Mouse (Mus musculus): Measurements from ENCODE around the gene Rnf216.

Rnf216 gene

GRCm38 (mm10) chr5:143000654-143001500 lies 111.9 kb downstream of the Rnf216 start:
- DNase-seq (ENCODE audit: low spot score in 2 of 2), result peak in 1 of 2 experiments; percentile 37

GRCm38 (mm10) chr5:143000091-143000490 lies 112.7 kb downstream of the Rnf216 start:
- no peak for DNase-seq (ENCODE audit: low spot score in 2 of 2)

GRCm38 (mm10) chr5:142998171-142998570 lies 114.6 kb downstream of the Rnf216 start:
- DNase-seq (ENCODE audit: low spot score in 2 of 2), result no peak

GRCm38 (mm10) chr5:142997526-142997925 lies 115.3 kb downstream of the Rnf216 start:
- no peak for DNase-seq (ENCODE audit: low spot score in 2 of 2)

- no peak for DNase-seq (ENCODE audit: low spot score in 2 of 2)
Observed at GRCm38 (mm10) chr5:142994746-142995145, 118.0 kb downstream of the Rnf216 start.

GRCm38 (mm10) chr5:142989167-142989566 lies 123.6 kb downstream of the Rnf216 start:
- no peak for DNase-seq (ENCODE audit: low spot score in 2 of 2)

- peak; percentile 40 to 58 for DNase-seq (ENCODE audit: low spot score in 2 of 2)
Observed at GRCm38 (mm10) chr5:142988520-142988919, 124.3 kb downstream of the Rnf216 start.

GRCm38 (mm10) chr5:142984271-142984670 lies 128.5 kb downstream of the Rnf216 start:
- DNase-seq (ENCODE audit: low spot score in 2 of 2), result no peak

GRCm38 (mm10) chr5:142983174-142983573 lies 129.6 kb downstream of the Rnf216 start:
- DNase-seq (ENCODE audit: low spot score in 2 of 2), result no peak

- DNase-seq (ENCODE audit: low spot score in 2 of 2), result no peak
Observed at GRCm38 (mm10) chr5:142982046-142982801, 130.6 kb downstream of the Rnf216 start.

GRCm38 (mm10) chr5:142976516-142976915 lies 136.3 kb downstream of the Rnf216 start:
- DNase-seq (ENCODE audit: low spot score in 2 of 2), result no peak

- DNase-seq (ENCODE audit: low spot score in 2 of 2), result peak; percentile 62 to 65
Observed at GRCm38 (mm10) chr5:142974598-142975121, 138.1 kb downstream of the Rnf216 start.

GRCm38 (mm10) chr5:142973971-142974370 lies 138.8 kb downstream of the Rnf216 start:
- DNase-seq (ENCODE audit: low spot score in 2 of 2), result no peak

GRCm38 (mm10) chr5:142968411-142968810 lies 144.4 kb downstream of the Rnf216 start:
- no peak for DNase-seq (ENCODE audit: low spot score in 2 of 2)

- no peak for DNase-seq (ENCODE audit: low spot score in 2 of 2)
Observed at GRCm38 (mm10) chr5:142964650-142965049, 148.1 kb downstream of the Rnf216 start.

GRCm38 (mm10) chr5:142963705-142964494 lies 148.9 kb downstream of the Rnf216 start:
- peak; percentile 64 to 78 for DNase-seq (ENCODE audit: low spot score in 2 of 2)

- DNase-seq (ENCODE audit: low spot score in 2 of 2), result peak; percentile 59 to 65
Observed at GRCm38 (mm10) chr5:142963003-142963704, 149.6 kb downstream of the Rnf216 start.

GRCm38 (mm10) chr5:142962444-142962961 lies 150.3 kb downstream of the Rnf216 start:
- DNase-seq (ENCODE audit: low spot score in 2 of 2), result peak in 1 of 2 experiments; percentile 37

GRCm38 (mm10) chr5:142961881-142962443 lies 150.8 kb downstream of the Rnf216 start:
- peak; percentile 64 to 67 for DNase-seq (ENCODE audit: low spot score in 2 of 2)

- DNase-seq (ENCODE audit: low spot score in 2 of 2), result peak in 1 of 2 experiments; percentile 35
Observed at GRCm38 (mm10) chr5:142961398-142961880, 151.4 kb downstream of the Rnf216 start.

Data from frontal cortex, postnatal 10 days (tissue).